Mouse (Mus musculus): Measurements from ENCODE around the gene Hjurp.

DNA sequence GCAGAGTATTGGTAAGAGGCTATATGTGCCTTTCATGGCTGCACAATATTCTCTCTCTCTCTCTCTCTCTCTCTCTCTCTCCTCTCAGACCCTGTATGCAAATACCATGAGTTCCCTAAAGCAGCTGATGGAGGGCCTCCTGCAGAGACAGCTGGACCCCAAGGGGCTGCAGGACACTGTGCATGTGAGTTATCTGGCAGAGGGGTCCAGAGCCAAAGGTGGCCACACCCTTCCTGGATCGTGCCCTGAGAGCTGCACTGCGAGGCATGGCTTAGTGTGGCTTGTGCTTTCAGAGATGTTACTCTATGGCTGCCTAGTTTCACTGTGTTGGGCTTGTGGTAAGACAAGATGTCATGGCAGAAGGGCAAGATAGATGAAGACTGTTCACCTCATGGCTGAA is 29.8 kb downstream of the Hjurp start:
- TF ChIP-seq CTCF (conservative IDR thresholded peaks at IDR 0.05; ENCODE audit: insufficient read depth, insufficient read length, low read depth, low read length) (no peak), POLR2A (IDR thresholded peaks at IDR 0.05; ENCODE audit: low read depth, low read length) (no peak)

Measured in kidney, adult 2 months (tissue).